Comparison of ENCODE assay signal across 20 mouse cellular contexts in genomic region chr13:51038955-51039354, GRCm38 (mm10).
DNase-seq lines count a peak whose midpoint lies in the region; ATAC-seq and TF ChIP-seq lines count a peak whose summit lies in the region.
"Had no signal": no experiment of that assay in that cellular context is flagged by ENCODE, and none has a peak within 500 bp of the region (broad histone marks: within the 10 kb centered on the region; RNA-seq: fewer than 3 reads in every experiment).

No protein-coding gene starts in this region.

- peak; percentile 31 for DNase-seq in gastrocnemius, adult 2 months
- DNase-seq in gastrocnemius, postnatal 36 days = no peak
- peak; percentile 28 for DNase-seq in heart, postnatal 4 days
- DNase-seq in heart, adult 8-10 months (ENCODE audit: low spot score) = no peak
- DNase-seq in 3134 (ENCODE audit: extremely low read depth, insufficient read length, low spot score) = peak; percentile 46
- DNase-seq in liver, postnatal 0 days = no peak
- DNase-seq: adrenal gland, adult 8-10 months; B cell, adult 2 months; cerebellum, adult 9-11 months; embryo, embryonic 11 days; heart, adult 2 months; kidney, adult 9 months; kidney, postnatal 25 days; thymus, postnatal 4 days had no signal

- no peaks in the 10 kb centered on the region for H3K27me3 ChIP-seq in embryonic facial prominence, embryonic 15.5 days
- H3K27me3 ChIP-seq in liver, postnatal 0 days (ENCODE audit: insufficient read depth, low read length) = no peaks in the 10 kb centered on the region
- H3K27me3 ChIP-seq: forebrain, embryonic 13.5 days; midbrain, embryonic 13.5 days; neural tube, embryonic 12.5 days had no signal

- no peak overlapping the region for H3K4me3 ChIP-seq in gastrocnemius, adult 2 months
- H3K4me3 ChIP-seq in embryonic facial prominence, embryonic 15.5 days (replicated peaks) = no peak overlapping the region
- H3K4me3 ChIP-seq in liver, postnatal 0 days (ENCODE audit: low read depth, low read length) = no peak overlapping the region
- H3K4me3 ChIP-seq: forebrain, embryonic 13.5 days; heart, adult 2 months; midbrain, embryonic 13.5 days; neural tube, embryonic 12.5 days had no signal

- intact Hi-C loops in gastrocnemius, adult 2 months (cut with DNase I) = no loop called here
- intact Hi-C loops in gastrocnemius, postnatal 36 days (cut with DNase I) = no loop called here

- peaks cover 5% of the 10 kb centered on the region; the same call in 1 of the 2 replicates for H3K4me1 ChIP-seq in embryonic facial prominence, embryonic 15.5 days
- H3K4me1 ChIP-seq in liver, postnatal 0 days (ENCODE audit: insufficient read depth) = no peaks in the 10 kb centered on the region
- H3K4me1 ChIP-seq: forebrain, embryonic 13.5 days; midbrain, embryonic 13.5 days; neural tube, embryonic 12.5 days had no signal

- peaks cover 6% of the 10 kb centered on the region; the same call in 1 of the 2 replicates for H3K9me3 ChIP-seq in embryonic facial prominence, embryonic 15.5 days (replicated peaks)
- H3K9me3 ChIP-seq in liver, postnatal 0 days (ENCODE audit: low read length) = peaks cover 5% of the 10 kb centered on the region; the same call in 1 of the 2 replicates

- no peak overlapping the region for H3K4me2 ChIP-seq in embryonic facial prominence, embryonic 15.5 days (replicated peaks)
- no peak overlapping the region for H3K4me2 ChIP-seq in liver, postnatal 0 days (ENCODE audit: low read depth, low read length)
- H3K4me2 ChIP-seq: forebrain, embryonic 13.5 days; hindbrain, embryonic 14.5 days; liver, embryonic 11.5 days; midbrain, embryonic 13.5 days; neural tube, embryonic 12.5 days had no signal

- TF ChIP-seq EP300 in liver, postnatal 0 days (IDR thresholded peaks at IDR 0.05; ENCODE audit: low read depth) = no peak

- no peak overlapping the region for H3K9ac ChIP-seq in embryonic facial prominence, embryonic 15.5 days
- H3K9ac ChIP-seq in liver, postnatal 0 days (replicated peaks) = no peak overlapping the region
- H3K9ac ChIP-seq: forebrain, embryonic 13.5 days; hindbrain, embryonic 14.5 days; midbrain, embryonic 13.5 days; neural tube, embryonic 12.5 days had no signal

- H3K36me3 ChIP-seq in embryonic facial prominence, embryonic 15.5 days = no peaks in the 10 kb centered on the region
- no peaks in the 10 kb centered on the region for H3K36me3 ChIP-seq in liver, postnatal 0 days (replicated peaks; ENCODE audit: insufficient read depth, low read length)
- H3K36me3 ChIP-seq: midbrain, embryonic 13.5 days; neural tube, embryonic 12.5 days had no signal

- TF ChIP-seq CTCF in gastrocnemius, adult 2 months (IDR thresholded peaks at IDR 0.05) = no peak
- TF ChIP-seq CTCF in liver, postnatal 0 days (IDR thresholded peaks at IDR 0.05; ENCODE audit: low read depth) = no peak

- ATAC-seq in embryonic facial prominence, embryonic 15.5 days (ENCODE audit: insufficient number of reproducible peaks, low FRiP score, low TSS enrichment, low read depth) = no peak
- no peak for ATAC-seq in liver, postnatal 0 days
- ATAC-seq: forebrain, embryonic 13.5 days; midbrain, embryonic 13.5 days had no signal

- H3K27ac ChIP-seq in gastrocnemius, adult 2 months = no peak overlapping the region
- peak overlapping the region; percentile 79 for H3K27ac ChIP-seq in embryonic facial prominence, embryonic 15.5 days (replicated peaks)
- H3K27ac ChIP-seq in liver, postnatal 0 days (ENCODE audit: low read depth) = no peak overlapping the region
- H3K27ac ChIP-seq: forebrain, embryonic 13.5 days; heart, adult 2 months; hindbrain, embryonic 14.5 days; midbrain, embryonic 13.5 days; neural tube, embryonic 12.5 days had no signal

- WGBS in embryonic facial prominence, embryonic 15.5 days = 50% methylated on average over 4 of the region's 4 CpGs
- WGBS in liver, postnatal 0 days (ENCODE audit: insufficient replicate concordance) = 84% methylated on average over 4 of the region's 4 CpGs

Comparison
In these comparisons a context has a peak if more than half of its experiments do, and no peak if none do; other contexts are left out.
1. DNase-seq: peak in gastrocnemius, adult 2 months (single experiment), heart, postnatal 4 days (single experiment) and 3134 (single experiment); none in gastrocnemius, postnatal 36 days (0 of 2), heart, adult 8-10 months (single experiment) and liver, postnatal 0 days (single experiment).